Mouse (Mus musculus): Measurements from ENCODE around the gene Hspg2. TPM values are rescaled to one million over a fixed set of nuclear protein-coding genes. Genes with fewer than 3 reads are reported as not detected.

The Hspg2 gene
- total and polyA plus RNA-seq, 2 experiments, result 7.2 to 7.6 TPM

DNA sequence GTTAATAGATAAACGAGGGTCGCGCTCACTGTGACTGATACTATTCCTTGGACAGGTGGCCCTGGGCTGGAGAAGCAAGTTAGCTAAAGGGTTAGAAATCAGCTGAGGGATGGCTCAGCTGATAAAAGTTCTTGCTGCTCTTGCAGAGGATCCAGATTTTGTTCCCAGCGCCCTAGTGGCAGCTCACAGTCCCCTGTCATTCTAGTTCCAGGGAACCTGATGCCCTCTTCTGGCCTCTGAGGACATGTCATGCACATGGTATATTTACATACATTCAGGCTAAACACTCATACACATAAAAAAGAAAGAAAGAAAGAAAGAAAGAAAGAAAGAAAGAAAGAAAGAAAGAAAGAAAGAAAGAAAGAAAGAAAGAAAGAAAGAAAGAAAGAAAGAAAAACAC is 27.2 kb upstream of the Hspg2 start:
- no peaks in the 10 kb centered on the region for H3K27me3 ChIP-seq (ENCODE audit: control insufficient read depth, insufficient read depth, low read length)
- WGBS, result 94% methylated on average over 4 of the region's 4 CpGs
- no peaks in the 10 kb centered on the region for H3K4me1 ChIP-seq (ENCODE audit: control insufficient read depth, insufficient read depth, low read length)
- no peaks in the 10 kb centered on the region for H3K36me3 ChIP-seq (ENCODE audit: control insufficient read depth, insufficient read depth, low read length)
- no peak overlapping the region for H3K9ac ChIP-seq (ENCODE audit: low read depth, low read length)
- TF ChIP-seq CTCF (IDR thresholded peaks at IDR 0.05; ENCODE audit: low read depth, low read length) (no peak), POLR2A (IDR thresholded peaks at IDR 0.05; ENCODE audit: extremely low read depth, insufficient read depth, low read length) (no peak)
- no peak overlapping the region for H3K27ac ChIP-seq (replicated peaks; ENCODE audit: insufficient read depth, low read depth, low read length)
- no peak for DNase-seq (ENCODE audit: extremely low read depth, low read depth, low spot score)
- no peaks in the 10 kb centered on the region for H3K79me2 ChIP-seq (ENCODE audit: control insufficient read depth, insufficient read depth, low read length)
- no peak overlapping the region for H3K4me3 ChIP-seq (ENCODE audit: insufficient read depth, low read depth, low read length)

DNA sequence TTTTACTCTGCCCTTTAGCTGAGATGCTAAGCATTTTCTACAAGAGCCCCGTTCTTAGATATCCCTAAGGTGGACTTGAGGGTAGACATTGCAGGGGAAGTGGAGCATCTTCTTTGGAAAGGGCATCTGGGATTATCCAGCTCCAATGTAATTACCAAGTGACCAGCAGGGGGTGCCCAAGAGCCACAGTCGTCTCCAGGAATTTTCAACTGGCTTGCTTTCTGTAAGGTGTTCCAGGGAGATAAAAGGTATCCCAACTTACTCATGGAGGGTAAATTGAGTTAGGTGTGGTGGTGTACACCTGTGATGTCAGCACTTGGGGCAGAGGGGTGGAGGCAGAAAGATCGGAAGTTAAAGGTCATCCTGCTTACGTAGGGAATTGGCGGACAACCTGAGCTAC is 24.9 kb upstream of the Hspg2 start:
- Histone ChIP-seq H3K4me1 (ENCODE audit: control insufficient read depth, insufficient read depth, low read length) (no peaks in the 10 kb centered on the region), H3K9ac (ENCODE audit: low read depth, low read length) (no peak overlapping the region), H3K27me3 (ENCODE audit: control insufficient read depth, insufficient read depth, low read length) (no peaks in the 10 kb centered on the region), H3K79me2 (ENCODE audit: control insufficient read depth, insufficient read depth, low read length) (no peaks in the 10 kb centered on the region), H3K4me3 (ENCODE audit: insufficient read depth, low read depth, low read length) (no peak overlapping the region), H3K27ac (replicated peaks; ENCODE audit: insufficient read depth, low read depth, low read length) (no peak overlapping the region), H3K36me3 (ENCODE audit: control insufficient read depth, insufficient read depth, low read length) (no peaks in the 10 kb centered on the region)
- TF ChIP-seq POLR2A (IDR thresholded peaks at IDR 0.05; ENCODE audit: extremely low read depth, insufficient read depth, low read length) (no peak), CTCF (IDR thresholded peaks at IDR 0.05; ENCODE audit: low read depth, low read length) (peak; percentile 70)
- WGBS, result 31% methylated on average over 5 of the region's 5 CpGs
- peak; percentile 31 for DNase-seq (ENCODE audit: extremely low read depth, low read depth, low spot score)

DNA sequence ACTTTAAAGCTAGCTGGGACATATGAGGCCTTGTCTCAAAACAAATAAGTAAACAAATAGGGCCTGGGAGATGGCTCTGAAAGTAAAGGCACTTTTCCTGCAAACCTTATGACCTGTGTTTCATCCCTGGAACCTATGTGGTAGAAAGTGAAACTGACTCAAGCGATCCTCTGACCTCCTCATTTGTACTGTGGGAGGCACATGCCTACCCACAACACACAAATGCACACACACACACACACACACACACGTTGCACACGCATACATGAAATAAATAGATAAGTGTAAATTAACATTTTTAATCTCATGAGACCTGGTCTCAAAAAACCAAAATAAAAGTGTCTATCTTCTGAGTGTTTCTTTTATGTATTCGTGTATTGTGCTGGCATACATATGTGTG is 22.7 kb upstream of the Hspg2 start:
- no peak for DNase-seq (ENCODE audit: extremely low read depth, low read depth, low spot score)
- no peak overlapping the region for H3K4me3 ChIP-seq (ENCODE audit: insufficient read depth, low read depth, low read length)
- H3K9ac ChIP-seq (ENCODE audit: low read depth, low read length), result no peak overlapping the region
- no peaks in the 10 kb centered on the region for H3K36me3 ChIP-seq (ENCODE audit: control insufficient read depth, insufficient read depth, low read length)
- no peak overlapping the region for H3K27ac ChIP-seq (replicated peaks; ENCODE audit: insufficient read depth, low read depth, low read length)
- no peaks in the 10 kb centered on the region for H3K4me1 ChIP-seq (ENCODE audit: control insufficient read depth, insufficient read depth, low read length)
- no peaks in the 10 kb centered on the region for H3K27me3 ChIP-seq (ENCODE audit: control insufficient read depth, insufficient read depth, low read length)
- no peak for TF ChIP-seq CTCF (IDR thresholded peaks at IDR 0.05; ENCODE audit: low read depth, low read length)
- no peak for TF ChIP-seq POLR2A (IDR thresholded peaks at IDR 0.05; ENCODE audit: extremely low read depth, insufficient read depth, low read length)
- WGBS, result 84% methylated on average over 4 of the region's 4 CpGs
- H3K79me2 ChIP-seq (ENCODE audit: control insufficient read depth, insufficient read depth, low read length), result no peaks in the 10 kb centered on the region

DNA sequence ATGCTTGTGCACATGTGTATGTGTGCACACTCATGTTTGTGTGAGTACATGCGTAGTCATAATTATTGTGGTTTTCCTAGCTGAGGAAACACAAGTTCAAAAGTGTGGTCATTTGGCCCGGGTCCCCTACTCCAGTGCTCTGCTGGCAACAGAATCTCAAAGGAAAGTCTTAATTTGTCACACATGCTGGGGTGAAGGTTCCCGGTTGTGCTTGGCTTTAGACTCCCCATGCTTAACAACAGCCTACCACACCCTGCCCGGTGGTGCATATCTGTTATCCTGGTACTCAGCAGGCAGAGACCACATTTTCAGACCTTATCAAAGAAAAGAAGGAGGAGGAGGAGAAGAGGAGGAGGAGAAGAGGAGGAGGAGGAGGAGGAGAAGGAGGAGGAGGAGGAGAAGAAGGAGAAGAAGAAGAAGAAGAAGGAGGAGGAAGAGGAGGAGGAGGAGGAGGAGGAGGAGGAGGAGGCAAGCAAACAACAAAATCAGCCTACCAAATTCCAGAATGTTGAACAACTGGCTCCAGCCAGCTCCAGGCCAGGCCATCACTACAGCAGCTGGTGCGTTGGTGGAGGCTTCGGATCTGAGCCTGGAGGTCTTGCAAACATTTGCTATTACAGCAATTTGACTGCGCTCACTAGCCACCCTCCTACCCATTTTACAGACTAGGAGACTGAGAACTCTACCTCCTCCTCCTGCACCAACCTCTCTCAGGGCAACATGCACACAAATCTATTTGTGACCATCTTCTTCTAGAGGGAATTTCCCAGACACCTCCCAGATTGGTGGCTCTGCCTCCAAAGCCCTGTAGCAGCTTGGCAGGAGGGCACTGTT is 21.0 kb upstream of the Hspg2 start:
- Histone ChIP-seq H3K27ac (replicated peaks; ENCODE audit: insufficient read depth, low read depth, low read length) (no peak overlapping the region), H3K27me3 (ENCODE audit: control insufficient read depth, insufficient read depth, low read length) (no peaks in the 10 kb centered on the region), H3K36me3 (ENCODE audit: control insufficient read depth, insufficient read depth, low read length) (no peaks in the 10 kb centered on the region), H3K9ac (ENCODE audit: low read depth, low read length) (no peak overlapping the region), H3K4me3 (ENCODE audit: insufficient read depth, low read depth, low read length) (no peak overlapping the region), H3K79me2 (ENCODE audit: control insufficient read depth, insufficient read depth, low read length) (no peaks in the 10 kb centered on the region), H3K4me1 (ENCODE audit: control insufficient read depth, insufficient read depth, low read length) (no peaks in the 10 kb centered on the region)
- no peak for TF ChIP-seq CTCF (IDR thresholded peaks at IDR 0.05; ENCODE audit: low read depth, low read length)
- TF ChIP-seq POLR2A (IDR thresholded peaks at IDR 0.05; ENCODE audit: extremely low read depth, insufficient read depth, low read length), result no peak
- DNase-seq (ENCODE audit: extremely low read depth, low read depth, low spot score), result no peak
- WGBS, result 69% methylated on average over 7 of the region's 7 CpGs

DNA sequence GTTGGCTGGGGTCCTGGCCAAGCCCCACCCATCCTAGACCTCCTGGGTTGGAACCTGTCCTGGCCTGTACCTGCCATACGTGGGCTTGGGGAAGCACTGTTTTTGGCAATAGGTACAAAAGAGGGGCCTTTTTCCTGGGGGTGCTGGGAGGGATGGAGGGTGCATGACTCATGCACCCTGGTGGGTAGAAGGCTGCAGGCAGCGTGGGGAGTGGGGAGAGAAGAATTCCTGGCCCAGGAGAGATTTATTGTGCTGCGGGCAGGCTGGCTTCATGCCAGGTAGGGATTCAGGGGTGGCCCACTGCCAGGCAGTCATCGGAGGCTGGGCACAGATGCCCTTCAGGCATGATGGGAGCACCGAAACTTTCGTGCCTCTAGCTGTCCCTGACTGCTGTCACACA is 20.4 kb upstream of the Hspg2 start:
- Histone ChIP-seq H3K36me3 (ENCODE audit: control insufficient read depth, insufficient read depth, low read length) (no peaks in the 10 kb centered on the region), H3K4me1 (ENCODE audit: control insufficient read depth, insufficient read depth, low read length) (no peaks in the 10 kb centered on the region), H3K79me2 (ENCODE audit: control insufficient read depth, insufficient read depth, low read length) (no peaks in the 10 kb centered on the region), H3K27ac (replicated peaks; ENCODE audit: insufficient read depth, low read depth, low read length) (no peak overlapping the region), H3K9ac (ENCODE audit: low read depth, low read length) (no peak overlapping the region), H3K4me3 (ENCODE audit: insufficient read depth, low read depth, low read length) (no peak overlapping the region), H3K27me3 (ENCODE audit: control insufficient read depth, insufficient read depth, low read length) (no peaks in the 10 kb centered on the region)
- 65% methylated on average over 6 of the region's 6 CpGs for WGBS
- DNase-seq (ENCODE audit: extremely low read depth, low read depth, low spot score), result no peak
- TF ChIP-seq CTCF (IDR thresholded peaks at IDR 0.05; ENCODE audit: low read depth, low read length), result no peak
- no peak for TF ChIP-seq POLR2A (IDR thresholded peaks at IDR 0.05; ENCODE audit: extremely low read depth, insufficient read depth, low read length)

DNA sequence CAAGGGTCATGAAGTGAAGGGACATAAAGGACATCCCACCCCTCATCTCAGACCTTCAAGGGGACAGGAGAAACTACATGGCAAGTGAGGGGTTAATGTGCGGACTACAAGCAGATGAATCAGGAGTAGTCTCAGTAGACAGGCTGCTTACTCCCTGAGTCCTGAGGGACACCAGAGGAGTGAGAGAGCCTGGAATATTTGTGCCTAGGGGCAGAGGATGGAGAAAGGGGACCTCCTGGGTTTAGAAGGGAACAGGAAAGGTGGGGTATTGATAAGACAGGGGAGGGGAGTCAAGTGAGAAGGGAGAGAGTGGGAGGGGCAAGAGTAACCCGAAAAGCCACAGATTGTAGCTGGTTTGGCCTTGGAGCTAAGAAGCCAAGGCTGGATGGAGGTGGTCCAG is 19.9 kb upstream of the Hspg2 start:
- Histone ChIP-seq H3K4me3 (ENCODE audit: insufficient read depth, low read depth, low read length) (no peak overlapping the region), H3K36me3 (ENCODE audit: control insufficient read depth, insufficient read depth, low read length) (no peaks in the 10 kb centered on the region), H3K4me1 (ENCODE audit: control insufficient read depth, insufficient read depth, low read length) (no peaks in the 10 kb centered on the region), H3K79me2 (ENCODE audit: control insufficient read depth, insufficient read depth, low read length) (no peaks in the 10 kb centered on the region), H3K9ac (ENCODE audit: low read depth, low read length) (no peak overlapping the region), H3K27me3 (ENCODE audit: control insufficient read depth, insufficient read depth, low read length) (no peaks in the 10 kb centered on the region), H3K27ac (replicated peaks; ENCODE audit: insufficient read depth, low read depth, low read length) (no peak overlapping the region)
- 76% methylated on average over 2 of the region's 2 CpGs for WGBS
- DNase-seq (ENCODE audit: extremely low read depth, low read depth, low spot score), result no peak
- TF ChIP-seq CTCF (IDR thresholded peaks at IDR 0.05; ENCODE audit: low read depth, low read length) (no peak), POLR2A (IDR thresholded peaks at IDR 0.05; ENCODE audit: extremely low read depth, insufficient read depth, low read length) (no peak)

Measured in liver, adult 2 months (tissue).